Mouse (Mus musculus) ES-E14 (cell line): ENCODE data around the gene Cd2bp2. TPM values are rescaled to one million over a fixed set of nuclear protein-coding genes. Genes with fewer than 3 reads are reported as not detected.

Experiments used
- DNase-seq: peaks from one replicate; pipeline ENCODE4 v3.0.0-alpha.2; 2013; ENCODE audit warnings: low read depth, low spot score
- H3K27ac ChIP-seq: 2 replicates; pipeline ENCODE4 v1.5.1; 2012; ENCODE audit warnings: low read depth, mild to moderate bottlenecking, low read length, moderate library complexity, mixed read lengths; ENCODE audit not compliant: poor library complexity, insufficient read depth, severe bottlenecking
- H3K36me3 ChIP-seq: 2 replicates; pipeline ENCODE4 v1.6.1; 2012; ENCODE audit warnings: mild to moderate bottlenecking, low read length, moderate library complexity, mixed read lengths; ENCODE audit not compliant: control insufficient read depth, poor library complexity, insufficient read depth, severe bottlenecking
- H3K4me1 ChIP-seq, 2 experiments: fragments of 150-350 bp in 1 of 2; sonication (generic) in 1 of 2; 2 replicates each; pipeline ENCODE4 v1.6.1; 2012; ENCODE audit warnings: low read length in 2 of 2, mild to moderate bottlenecking in 1 of 2, mixed read lengths in 1 of 2; ENCODE audit not compliant: control insufficient read depth in 2 of 2, insufficient read depth in 2 of 2, poor library complexity in 1 of 2
- H3K4me3 ChIP-seq, 2 experiments: fragments of 150-350 bp in 1 of 2; sonication (generic) in 1 of 2; 2 replicates each; pipeline ENCODE4 v1.5.1; 2012; ENCODE audit warnings: low read length in 2 of 2, low read depth in 1 of 2, mild to moderate bottlenecking in 1 of 2, mixed read lengths in 1 of 2; ENCODE audit not compliant: insufficient read depth in 1 of 2, poor library complexity in 1 of 2, severe bottlenecking in 1 of 2
- H3K9ac ChIP-seq: 2 replicates; pipeline ENCODE4 v1.6.1; 2012; ENCODE audit warnings: low read depth, mild to moderate bottlenecking, low read length, mixed read lengths; ENCODE audit not compliant: poor library complexity, insufficient read depth, severe bottlenecking
- H3K9me3 ChIP-seq: fragments of 150-350 bp; sonication (generic); 2 replicates; pipeline ENCODE4 v1.6.1; 2012; ENCODE audit warnings: low read depth, mild to moderate bottlenecking, low read length; ENCODE audit not compliant: control insufficient read depth, insufficient read depth
- CHD2 ChIP-seq: IDR thresholded peaks from 2 replicates; pipeline ENCODE4 v1.6.1; 2014; ENCODE audit warnings: mild to moderate bottlenecking, low read depth, low read length, inconsistent platforms
- HCFC1 ChIP-seq: IDR thresholded peaks from 2 replicates; pipeline ENCODE4 v1.6.1; 2012; ENCODE audit warnings: low read length, inconsistent platforms, borderline replicate concordance; ENCODE audit not compliant: insufficient read depth
- MAFK ChIP-seq: IDR thresholded peaks from 2 replicates; pipeline ENCODE4 v1.6.1; 2014; ENCODE audit warnings: mild to moderate bottlenecking, low read depth, low read length, inconsistent platforms; ENCODE audit not compliant: insufficient read depth
- ZC3H11A ChIP-seq: IDR thresholded peaks from 2 replicates; pipeline ENCODE4 v1.6.1; 2012; ENCODE audit warnings: low read depth, mild to moderate bottlenecking, inconsistent platforms, low read length, borderline replicate concordance
- ZNF384 ChIP-seq: IDR thresholded peaks from 2 replicates; pipeline ENCODE4 v1.6.1; 2012; ENCODE audit warnings: low read depth, low read length, inconsistent platforms
- in situ Hi-C, 2 experiments: fragments of 600-800 bp; cut with MboI; formaldehyde crosslinking; loops; one replicate each; pipeline ENCODE4 v1.15.1; 2025; ENCODE audit warnings: low sequenced_read_pairs in 2 of 2, inconsistent platforms in 1 of 2; ENCODE audit not compliant: unreplicated experiment in 2 of 2
- total RNA-seq: library from RNA; depleted of rRNA; stranded (reverse); fragments of 300-350 nt; gene quantifications from 2 replicates; pipeline ENCODE4 v1.2.3, GENCODE M21; 2012

Cd2bp2 gene
- total RNA-seq, 1 experiment, result 113 TPM

GRCm38 (mm10) chr7:127231826-127232621 lies 36.2 kb upstream of the Cd2bp2 start:
- Histone ChIP-seq H3K4me3 (peak overlapping the region; percentile 81 to 83), H3K9me3 (no peaks in the 10 kb centered on the region), H3K36me3 (peaks cover 32% of the 10 kb centered on the region), H3K27ac (peak overlapping the region; percentile 94), H3K9ac (peak overlapping the region; percentile 85), H3K4me1 (peaks cover 3 to 13% of the 10 kb centered on the region in 2 experiments; a peak in 2 of 4 replicates)
- TF ChIP-seq MAFK (no peak), ZNF384 (0 out of 2 replicates have a peak, but pooled peaks have one; percentile 27)
- in situ Hi-C loops, result no loop called here
- no peak for DNase-seq

- in situ Hi-C loops, result no loop called here
- TF ChIP-seq ZC3H11A (no peak), MAFK (no peak), CHD2 (no peak), HCFC1 (no peak), ZNF384 (no peak)
These were observed 35.5 kb upstream of the Cd2bp2 start for GRCm38 (mm10) chr7:127231376-127231775.

GRCm38 (mm10) chr7:127228615-127229303 lies 32.9 kb upstream of the Cd2bp2 start:
- Histone ChIP-seq H3K9ac (peak overlapping the region; percentile 66; the same call in 1 of the 2 replicates), H3K36me3 (peaks cover 8% of the 10 kb centered on the region)
- in situ Hi-C loops, result no loop called here

More at GRCm38 (mm10) chr7:127231376-127231775, 35.5 kb upstream of the Cd2bp2 start:
- Histone ChIP-seq H3K27ac (peak overlapping the region; percentile 94; the same call in 1 of the 2 replicates), H3K9ac (peak overlapping the region; percentile 85; the same call in 1 of the 2 replicates), H3K4me1 (peaks cover 3 to 13% of the 10 kb centered on the region in 2 experiments; a peak in 2 of 4 replicates), H3K4me3 (peak overlapping the region; percentile 81 to 83), H3K9me3 (no peaks in the 10 kb centered on the region), H3K36me3 (peaks cover 25% of the 10 kb centered on the region)
- no peak for DNase-seq

GRCm38 (mm10) chr7:127225147-127225995 lies 29.5 kb upstream of the Cd2bp2 start:
- H3K27ac ChIP-seq, result peak overlapping the region; percentile 81
- TF ChIP-seq ZC3H11A (no peak), ZNF384 (no peak), CHD2 (no peak), MAFK (no peak)
- H3K9ac ChIP-seq, result 0 out of 2 replicates have a peak overlapping the region, but pooled peaks have one; percentile 3
- H3K36me3 ChIP-seq, result peaks cover 2% of the 10 kb centered on the region; the same call in 1 of the 2 replicates
- H3K4me1 ChIP-seq, result peaks cover 7 to 15% of the 10 kb centered on the region in 2 experiments; a peak in 3 of 4 replicates
- H3K9me3 ChIP-seq, result no peaks in the 10 kb centered on the region
- no peak overlapping the region for H3K4me3 ChIP-seq
- DNase-seq, result no peak
- in situ Hi-C loops, result no loop called here

More at GRCm38 (mm10) chr7:127228615-127229303, 32.9 kb upstream of the Cd2bp2 start:
- Histone ChIP-seq H3K9me3 (no peaks in the 10 kb centered on the region), H3K4me1 (peaks cover 3 to 17% of the 10 kb centered on the region in 2 experiments; a peak in 2 of 4 replicates), H3K4me3 (no peak overlapping the region), H3K27ac (peak overlapping the region; percentile 65; the same call in 1 of the 2 replicates)
- TF ChIP-seq HCFC1 (no peak), ZNF384 (no peak), MAFK (no peak), ZC3H11A (no peak), CHD2 (no peak)
- DNase-seq, result peak; percentile 96
